Mouse (Mus musculus): ENCODE results near the gene Bdkrb2.
A peak's percentile ranks its signal among the peaks of the same experiment; 100 is the strongest.

Gene Bdkrb2

DNA sequence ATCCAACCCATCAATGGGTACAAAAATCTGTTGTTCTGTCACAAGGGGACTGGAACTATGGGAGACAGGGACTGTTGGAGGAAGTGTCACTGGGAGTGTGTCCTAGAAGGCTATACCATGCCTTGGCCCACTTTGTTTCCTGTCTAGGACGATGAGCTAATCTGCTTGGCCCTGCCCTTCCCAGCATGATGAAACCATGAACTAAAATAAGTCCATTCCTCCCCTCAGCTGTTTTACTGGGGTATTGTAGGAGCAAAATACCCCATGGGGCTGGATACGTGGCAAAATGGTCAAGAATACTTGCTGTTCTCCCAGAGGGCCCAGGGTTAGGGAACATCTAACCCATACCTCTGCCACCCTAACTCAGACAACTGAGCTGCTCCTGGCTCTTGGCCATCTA, 15.0 kb upstream of the Bdkrb2 start:
- DNase-seq = no peak

DNA sequence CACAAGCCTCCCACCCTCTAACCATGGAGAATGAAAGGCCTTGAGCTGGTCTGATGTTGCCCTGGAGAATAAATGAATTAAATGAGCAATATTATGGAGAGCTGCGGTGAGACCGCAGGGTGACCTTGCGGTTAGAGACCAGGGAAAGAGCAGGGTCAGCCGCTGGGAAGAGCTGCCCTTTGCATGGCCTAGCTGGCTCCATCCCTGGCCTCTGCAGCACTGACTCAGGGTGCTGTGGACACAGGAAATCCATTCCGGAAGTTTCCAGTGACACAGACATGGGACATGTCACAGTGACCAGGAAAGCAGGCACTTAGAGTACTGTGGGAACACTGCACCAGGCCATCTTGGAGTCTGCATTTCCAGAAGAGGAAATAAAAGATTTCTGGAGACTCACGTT, 14.1 kb upstream of the Bdkrb2 start:
- peak; percentile 62 for DNase-seq

DNA sequence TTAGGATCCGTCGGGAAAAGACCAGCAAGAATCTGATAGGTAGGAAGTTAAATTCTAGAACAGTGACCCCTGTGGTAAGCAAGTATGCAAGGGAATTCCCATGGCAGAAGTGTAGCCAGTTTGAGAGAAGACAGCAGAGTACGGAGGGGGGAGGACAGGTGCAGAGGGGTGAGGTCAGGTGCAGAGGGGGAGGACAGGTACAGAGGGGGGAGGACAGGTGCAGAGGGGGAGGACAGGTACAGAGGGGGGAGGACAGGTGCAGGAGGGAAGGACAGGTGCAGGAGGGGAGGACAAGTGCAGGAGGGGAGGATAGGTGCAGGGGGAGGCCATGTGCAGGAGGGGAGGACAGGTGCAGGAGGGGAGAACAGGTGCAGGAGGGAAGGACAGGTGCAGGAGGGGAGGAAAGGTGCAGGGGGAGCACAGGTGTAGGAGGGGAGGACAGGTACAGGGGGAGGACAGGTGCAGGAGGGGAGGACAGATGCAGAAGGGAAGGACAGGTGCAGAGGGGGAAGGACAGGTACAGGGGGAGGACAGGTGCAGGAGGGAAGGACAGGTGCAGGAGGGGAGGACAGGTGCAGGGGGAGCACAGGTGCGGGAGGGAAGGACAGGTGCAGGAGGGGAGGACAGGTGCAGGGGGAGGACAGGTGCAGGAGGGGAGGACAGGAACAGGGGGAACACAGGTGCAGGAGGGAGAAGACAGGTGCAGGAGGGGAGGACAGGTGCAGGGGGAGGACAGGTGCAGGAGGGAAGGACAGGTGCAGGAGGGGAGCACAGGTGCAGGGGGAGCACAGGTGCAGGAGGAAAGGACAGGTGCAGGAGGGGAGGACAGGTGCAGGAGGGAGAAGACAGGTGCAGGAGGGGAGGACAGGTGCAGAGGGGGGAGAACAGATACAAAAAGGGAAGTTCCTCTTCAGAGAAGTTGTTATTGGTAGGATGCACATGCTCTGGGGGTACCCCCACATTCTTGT, 12.9 kb upstream of the Bdkrb2 start:
- no peak for DNase-seq

DNA sequence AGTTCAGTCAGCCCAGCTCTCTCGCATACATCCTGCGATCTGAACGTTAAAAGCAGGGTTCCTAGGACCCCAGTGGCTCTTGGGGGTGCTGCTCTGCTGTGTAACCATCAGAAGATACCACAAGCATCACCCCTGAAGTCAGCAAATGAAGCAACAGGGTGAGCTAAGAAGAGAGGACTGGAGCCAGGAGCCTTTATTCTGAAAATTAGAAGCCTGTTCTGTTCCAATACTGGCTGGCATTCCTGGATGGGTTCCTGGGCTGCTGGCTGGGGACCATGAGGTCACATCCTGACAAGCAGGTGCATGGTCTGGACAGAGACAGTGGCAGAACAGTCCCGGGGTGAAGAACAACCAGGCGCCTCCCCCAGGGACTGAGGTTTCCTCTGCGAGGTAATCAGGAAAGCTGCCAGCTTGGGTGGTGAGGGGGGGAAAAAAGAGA, 11.5 kb upstream of the Bdkrb2 start:
- DNase-seq = no peak

DNA sequence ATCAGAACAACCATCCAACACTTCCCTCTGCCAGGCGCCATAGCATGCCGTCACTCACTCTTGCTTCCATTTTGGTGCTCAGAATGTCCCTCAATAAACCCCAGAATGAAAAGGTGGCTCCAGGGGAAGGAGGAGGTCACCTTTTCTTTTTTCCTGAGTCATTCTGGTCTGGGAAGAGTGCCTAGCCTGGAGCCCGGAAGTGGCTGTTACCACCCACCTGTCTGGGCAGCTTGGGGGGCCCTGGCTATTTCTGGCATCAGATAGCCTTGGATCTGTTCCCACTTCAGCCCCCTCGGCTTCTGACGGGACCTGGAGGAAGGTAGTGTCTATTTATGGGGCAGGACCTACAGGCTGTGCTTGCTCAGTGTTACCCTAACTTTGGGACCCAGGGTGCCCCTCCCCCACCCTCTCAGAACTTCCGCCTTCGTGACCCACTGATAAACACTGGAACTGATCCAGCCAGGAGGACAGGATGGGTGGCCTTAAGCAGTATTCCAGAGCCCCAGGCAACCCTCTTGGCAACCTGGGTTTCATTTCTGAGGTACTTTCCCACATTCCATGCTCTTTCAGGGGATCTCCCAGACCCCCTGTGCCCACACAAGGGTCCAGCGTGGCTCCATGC, 8.8 kb upstream of the Bdkrb2 start:
- peak; percentile 46 for DNase-seq

DNA sequence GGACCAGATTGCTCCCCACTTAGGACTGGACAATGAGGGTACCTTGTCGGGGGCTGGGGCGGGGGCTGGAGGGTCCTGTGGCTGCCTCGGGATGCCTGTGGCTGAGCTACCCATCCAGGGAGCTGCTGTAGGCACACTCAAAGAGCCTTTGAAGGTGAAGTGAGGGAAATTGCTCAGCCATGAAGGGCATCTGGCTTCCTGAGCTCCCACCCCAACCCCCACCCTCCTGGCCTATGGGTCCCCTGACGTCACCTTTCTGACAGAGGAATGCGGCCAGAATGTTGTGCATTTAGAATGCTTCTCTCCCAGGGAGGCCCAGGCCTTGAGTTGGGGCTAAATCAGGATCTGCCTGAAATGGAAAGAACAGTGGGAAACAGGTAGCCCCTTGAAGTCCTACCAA, 7.9 kb upstream of the Bdkrb2 start:
- peak; percentile 55 for DNase-seq

DNA sequence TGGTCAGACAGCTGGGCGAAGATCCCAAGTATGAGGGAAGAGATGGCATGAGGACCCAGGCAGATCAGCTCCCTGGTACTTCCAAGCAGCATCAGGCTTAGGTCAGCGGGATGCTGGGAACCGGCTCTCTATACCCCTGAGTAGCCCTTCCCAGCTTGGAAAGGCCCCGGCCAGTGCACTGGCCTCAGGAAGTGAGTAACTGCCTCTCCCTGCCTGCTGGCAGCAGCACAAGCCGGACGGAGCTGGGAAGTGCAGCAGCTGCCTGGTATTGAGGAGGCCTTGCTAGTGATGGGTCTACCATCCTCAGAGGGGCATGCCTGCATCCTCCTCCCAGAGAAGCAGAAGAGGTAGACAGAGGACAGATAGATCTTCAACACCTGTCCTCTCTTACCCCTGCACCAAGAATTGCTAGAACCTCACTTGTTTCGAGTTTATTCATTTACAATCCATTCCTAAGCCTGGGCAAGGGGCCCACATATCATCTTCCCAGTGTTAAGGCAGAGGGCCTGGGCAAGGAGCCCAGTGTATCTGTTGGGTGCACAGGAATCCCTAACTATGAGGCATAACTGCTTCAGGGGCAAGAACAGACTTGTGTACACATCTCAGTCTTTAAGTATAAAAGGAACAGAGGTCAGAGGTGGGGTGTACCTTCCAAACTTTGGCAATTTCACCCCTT, 5.6 kb upstream of the Bdkrb2 start:
- DNase-seq = peak; percentile 50

DNA sequence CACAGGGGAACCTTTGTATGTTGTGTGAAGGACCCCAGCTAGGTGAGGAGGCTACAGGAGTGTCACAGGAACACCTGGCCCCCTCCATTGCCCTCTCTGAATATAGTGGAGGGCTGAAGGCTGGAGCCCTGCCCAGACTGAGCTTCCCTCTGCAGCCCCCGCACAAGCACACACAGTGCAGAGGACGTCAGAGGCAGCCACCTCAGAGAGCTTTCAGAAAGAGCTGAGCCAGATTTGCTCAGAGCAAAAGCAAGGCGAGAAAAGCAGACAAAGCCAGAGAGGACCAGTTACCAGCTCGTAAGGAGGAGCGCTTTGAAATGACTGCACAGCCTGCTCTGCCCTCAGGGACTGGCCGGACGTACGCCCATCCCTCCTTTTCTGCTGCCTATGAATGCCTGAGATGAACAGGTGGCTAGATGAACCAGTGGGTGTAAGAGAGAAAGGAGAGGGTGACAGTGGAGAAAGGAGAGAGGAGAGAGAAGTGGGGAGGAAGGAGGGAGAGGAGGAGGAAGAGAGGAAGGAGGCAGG, 2.0 kb upstream of the Bdkrb2 start:
- no peak for DNase-seq

DNA sequence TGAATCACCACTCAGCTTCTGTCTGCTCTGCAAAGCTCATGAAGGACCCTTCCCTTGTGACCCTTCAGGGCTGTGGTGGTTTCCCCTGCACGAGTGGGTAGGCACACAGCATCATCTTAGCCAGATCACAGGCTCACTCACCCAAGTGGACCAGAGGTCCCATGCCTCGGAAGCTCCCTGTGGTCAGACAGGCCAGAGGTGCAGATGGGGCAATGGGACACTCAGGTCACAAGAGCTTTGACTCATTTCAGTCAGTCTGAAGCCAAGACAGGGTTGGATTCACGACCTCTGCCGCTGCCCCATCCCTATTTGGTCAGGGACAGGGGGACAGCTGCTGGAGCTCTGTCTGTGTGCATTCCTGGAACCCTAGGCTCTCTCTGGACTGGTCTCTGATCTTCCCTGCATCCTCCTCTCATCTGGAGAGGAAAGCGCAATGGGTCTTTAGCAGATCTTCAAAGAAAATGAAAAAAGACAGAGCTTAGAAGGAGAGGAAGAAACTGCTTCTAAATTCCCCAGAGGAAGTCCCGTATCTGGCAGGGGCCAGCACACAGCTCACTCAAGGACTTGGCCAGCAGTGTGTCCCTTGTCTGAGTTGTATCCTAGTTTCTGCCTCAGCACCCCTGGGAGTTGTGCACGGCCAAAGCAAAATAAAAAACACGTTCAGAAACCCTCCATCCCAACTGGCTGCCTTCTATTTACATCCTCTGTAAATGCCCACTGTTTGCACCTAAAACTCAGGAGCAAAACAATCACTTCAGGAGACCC, 788 bp upstream of the Bdkrb2 start:
- no peak for DNase-seq

DNA sequence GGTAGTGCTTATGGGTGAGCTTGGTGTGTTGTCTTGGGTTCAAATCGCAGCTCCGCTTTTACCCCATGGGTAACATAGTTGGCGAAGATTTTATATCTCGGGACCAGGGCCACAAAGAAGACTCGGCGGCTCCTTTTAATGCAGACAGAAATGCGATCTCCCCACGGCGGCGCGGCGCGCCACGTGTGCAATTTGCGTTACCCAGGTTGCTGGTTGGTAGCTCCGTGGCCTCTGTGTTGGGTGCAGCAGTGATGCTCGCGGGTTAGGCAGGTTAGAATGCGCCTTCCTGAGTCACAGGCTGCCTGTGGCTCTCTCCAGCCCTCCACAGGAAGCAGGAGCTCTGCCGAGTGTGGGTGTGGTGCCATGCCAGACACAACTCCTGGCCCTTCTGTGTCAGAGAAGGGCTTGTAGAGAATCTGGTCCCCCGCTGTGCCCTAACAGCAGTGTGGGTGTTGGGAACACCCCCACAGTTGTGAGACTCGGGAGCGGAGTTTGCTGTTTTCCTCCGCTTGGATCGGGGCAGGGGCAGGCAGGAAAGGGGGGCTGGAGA, 775 bp downstream of the Bdkrb2 start:
- DNase-seq = no peak

DNA sequence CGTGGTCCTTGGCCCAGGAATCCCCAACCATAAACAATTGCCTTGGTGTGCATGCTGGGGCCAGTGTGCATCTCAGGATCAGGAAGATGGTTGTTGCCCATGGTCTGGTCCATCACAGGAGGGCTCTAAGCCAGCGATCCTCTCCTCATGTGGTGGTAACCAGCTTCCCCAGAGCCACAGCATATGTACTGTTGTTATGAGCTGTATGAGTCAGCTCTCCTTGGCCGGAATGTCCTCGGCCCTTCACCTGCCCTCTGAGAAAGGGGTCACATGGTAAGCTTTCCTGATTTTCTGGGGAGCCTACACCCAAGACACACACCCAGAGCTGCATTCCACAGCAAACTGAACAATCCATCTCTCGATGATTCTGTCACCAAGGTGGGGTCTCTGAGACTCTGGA, 2.2 kb downstream of the Bdkrb2 start:
- no peak for DNase-seq

DNA sequence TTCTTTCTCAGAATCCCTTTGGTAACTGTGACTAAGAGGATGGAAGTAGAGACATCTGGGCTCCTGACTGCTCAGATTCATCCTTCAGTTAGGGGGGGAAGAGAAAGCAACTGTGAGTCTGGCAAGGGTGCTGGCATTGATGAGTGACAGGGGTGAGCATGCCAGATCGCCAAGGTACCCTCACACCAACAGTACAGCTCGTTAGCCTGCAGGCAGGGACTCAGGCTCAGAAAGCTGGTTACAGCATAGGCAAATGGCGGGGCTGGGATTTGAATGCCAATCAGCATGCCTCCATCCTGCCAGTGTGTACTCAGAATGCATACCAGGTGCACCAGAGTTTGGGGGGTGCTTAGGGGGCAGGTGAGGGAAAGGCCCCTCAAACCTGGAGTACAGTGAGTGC, 8.8 kb downstream of the Bdkrb2 start:
- DNase-seq = no peak

DNA sequence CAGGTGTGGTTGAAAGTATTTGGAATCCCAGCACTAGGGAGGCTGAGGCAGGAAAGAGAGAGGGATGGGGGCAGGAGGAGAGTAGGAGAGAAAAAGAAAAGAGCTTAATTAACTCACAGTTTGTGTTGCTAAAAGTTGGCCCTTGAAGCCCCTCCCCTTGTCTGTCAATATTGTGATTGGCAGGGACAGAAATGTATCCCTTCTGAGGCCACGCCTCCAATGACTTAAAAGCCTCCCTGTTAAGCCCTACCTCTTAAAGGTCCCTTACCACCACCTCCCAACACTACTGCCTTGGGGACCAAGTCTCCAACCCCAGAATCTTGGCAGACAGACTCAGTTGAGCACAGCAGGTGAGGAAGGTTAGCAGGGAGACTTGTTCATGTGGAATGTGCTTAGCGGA, 9.6 kb downstream of the Bdkrb2 start:
- DNase-seq = no peak

DNA sequence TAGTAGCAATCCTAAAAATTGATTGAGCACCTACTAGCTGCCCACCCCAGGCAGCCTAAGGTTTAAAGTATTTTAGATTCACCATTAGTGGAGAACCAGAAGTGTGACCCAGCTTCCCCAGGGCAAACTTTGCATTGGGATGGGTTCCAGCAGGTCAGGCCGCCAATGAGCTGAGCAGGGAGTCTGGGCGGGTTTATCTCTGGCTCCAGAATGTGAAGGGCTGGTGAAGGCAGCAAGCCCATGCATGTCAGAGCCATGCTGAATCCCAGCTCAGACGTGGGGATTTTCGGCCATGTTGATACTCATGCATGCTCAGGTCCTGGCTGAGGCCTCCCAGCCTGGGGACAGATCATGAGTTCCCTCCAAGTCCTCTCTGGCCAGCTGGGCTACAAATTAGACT, 11.3 kb downstream of the Bdkrb2 start:
- no peak for DNase-seq

DNA sequence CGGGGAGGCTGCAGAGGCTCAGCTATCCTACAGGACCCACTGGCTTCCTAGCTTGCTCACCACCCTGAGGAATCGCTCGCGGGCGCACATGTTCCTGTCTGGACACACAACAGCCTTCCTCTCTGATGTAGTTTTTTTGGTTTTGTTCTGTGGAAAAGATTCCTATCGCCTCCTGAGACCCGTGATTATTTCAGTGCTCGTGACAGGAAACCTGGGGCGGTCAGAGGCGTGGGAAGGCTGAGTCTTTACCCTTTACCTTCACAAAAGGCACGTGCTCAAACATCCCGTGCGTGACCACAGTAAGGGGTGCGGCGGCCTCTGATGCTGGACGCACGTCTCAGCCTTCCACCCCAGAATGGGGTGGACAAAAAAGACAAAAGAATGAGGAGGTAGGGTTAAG, 17.5 kb downstream of the Bdkrb2 start:
- no peak for DNase-seq

DNA sequence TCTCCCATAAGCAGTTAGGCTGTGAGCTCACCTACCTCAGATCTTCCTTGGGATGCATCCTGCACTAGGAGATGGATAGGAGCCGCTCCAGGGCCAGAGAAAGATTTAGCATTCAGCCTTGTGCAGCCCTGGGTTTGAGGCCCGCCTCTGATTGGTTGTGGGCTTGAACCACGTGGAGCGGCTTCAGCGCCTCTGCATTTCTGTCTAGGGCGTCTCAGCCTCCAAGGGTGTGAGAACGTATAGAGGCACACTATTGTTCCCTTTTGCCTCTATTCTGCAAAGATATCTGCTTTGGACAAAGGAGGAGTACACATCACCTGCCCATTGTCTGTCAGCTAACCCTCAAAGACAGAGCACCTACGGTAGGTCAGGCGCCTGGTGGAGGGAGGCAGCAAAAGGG, 19.5 kb downstream of the Bdkrb2 start:
- no peak for DNase-seq

DNA sequence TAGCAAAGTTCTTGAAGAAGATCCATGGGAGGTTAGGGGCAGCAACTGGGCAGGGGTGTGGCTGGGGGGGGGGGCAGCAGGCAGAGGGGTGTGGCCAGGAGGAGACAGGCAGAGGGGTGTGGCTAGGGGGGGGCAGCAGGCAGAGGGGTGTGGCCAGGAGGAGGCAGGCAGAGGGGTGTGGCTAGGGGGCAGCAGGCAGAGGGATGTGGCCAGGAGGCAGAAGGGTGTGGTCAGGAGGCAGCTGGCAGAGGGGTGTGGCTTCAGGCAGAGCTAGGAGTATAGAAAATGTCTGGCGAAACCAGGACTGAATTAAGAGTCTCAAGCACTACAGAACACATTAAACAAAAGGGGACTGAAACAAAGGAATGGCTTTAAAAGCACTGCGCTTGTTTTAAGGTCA, 20.5 kb downstream of the Bdkrb2 start:
- no peak for DNase-seq

DNA sequence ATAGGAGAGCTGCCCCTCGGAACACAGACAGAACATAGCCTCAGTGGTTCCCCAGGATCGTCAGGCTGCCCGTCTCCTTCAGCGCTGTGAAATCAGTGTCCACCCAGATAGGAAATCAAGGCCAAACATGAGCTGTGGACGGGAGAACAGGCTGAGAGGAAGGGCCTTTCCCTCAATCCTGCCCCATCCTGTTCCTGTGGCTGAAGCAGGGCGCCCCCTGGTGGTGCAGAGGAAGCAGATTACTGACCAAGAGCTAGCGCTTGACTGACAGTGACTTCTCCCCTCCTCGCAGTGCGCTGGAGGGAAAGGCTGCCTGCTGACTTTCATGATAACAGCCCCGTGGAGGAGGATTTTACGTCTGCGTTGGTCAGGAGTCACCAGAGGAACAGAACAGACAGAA, 21.8 kb downstream of the Bdkrb2 start:
- DNase-seq = peak; percentile 66

DNA sequence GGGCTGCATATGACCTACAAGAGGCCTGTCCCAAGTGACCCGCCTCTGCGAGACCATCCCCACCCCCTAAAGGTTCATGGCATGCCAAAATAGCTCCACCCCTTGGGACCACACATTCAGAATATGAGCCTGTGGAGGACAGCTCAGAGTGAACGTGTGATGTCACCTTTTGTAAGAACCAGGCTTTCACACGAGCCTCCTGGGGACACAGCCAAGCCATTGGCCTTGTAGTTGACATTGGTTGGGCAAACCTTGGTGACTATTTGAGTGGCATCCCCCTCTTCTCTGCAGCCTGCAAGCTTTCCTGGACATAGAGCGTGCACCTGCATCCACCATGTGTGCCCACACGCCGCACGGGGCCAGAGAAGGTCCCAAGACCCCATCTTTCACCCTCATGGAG, 24.5 kb downstream of the Bdkrb2 start:
- no peak for DNase-seq

DNA sequence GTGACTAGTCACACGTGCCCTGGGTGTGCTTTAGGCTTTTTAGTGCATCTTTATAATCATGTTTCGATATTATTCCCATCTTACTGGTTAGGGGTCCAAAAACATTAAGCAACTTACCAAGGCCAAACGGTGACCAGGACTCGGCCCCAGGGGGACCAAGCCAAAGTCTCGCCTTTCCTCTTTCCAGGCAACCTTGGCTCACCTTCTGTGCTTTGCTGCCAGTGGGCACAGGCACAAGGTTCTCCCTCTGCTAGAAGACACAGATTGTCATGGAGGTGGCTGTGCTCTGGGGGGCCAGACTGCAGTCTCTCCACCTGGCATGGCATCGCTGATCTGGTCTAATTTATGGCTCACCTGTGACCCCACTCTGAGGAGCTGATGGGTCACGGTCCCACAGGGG, 27.8 kb downstream of the Bdkrb2 start:
- DNase-seq = no peak

DNA sequence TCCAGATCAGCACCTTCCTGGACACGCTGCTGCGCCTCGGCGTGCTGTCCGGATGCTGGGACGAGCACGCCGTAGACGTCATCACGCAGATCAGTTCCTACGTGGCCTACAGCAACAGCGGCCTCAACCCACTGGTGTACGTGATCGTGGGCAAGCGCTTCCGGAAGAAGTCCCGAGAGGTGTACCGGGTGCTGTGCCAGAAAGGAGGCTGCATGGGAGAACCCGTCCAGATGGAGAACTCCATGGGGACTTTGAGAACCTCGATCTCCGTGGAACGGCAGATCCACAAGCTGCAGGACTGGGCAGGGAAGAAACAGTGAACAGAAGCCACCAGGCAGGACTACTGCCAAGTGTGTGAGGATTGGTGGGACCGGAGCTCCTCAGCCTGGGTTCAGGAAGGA, 29.3 kb downstream of the Bdkrb2 start:
- DNase-seq = no peak

DNA sequence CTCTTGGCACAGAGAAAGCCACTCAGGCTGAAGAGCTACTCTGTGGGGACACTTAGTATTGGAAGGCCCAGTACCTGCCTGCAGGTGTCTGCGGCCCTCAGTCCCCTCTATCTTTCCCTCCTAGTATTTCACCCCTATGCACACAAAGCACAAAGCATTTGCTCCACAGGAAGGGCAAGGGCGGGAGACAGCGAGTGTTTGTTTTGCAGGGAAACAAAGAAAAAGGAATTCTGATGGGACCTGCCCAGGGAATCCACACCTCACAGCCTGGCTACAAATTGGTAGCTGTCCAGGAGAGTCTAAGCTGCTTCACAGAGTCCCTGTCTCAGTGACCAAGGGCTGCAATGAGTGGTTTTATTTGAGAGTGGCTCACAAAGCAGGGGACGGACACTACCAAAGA, 30.4 kb downstream of the Bdkrb2 start:
- DNase-seq = no peak

DNA sequence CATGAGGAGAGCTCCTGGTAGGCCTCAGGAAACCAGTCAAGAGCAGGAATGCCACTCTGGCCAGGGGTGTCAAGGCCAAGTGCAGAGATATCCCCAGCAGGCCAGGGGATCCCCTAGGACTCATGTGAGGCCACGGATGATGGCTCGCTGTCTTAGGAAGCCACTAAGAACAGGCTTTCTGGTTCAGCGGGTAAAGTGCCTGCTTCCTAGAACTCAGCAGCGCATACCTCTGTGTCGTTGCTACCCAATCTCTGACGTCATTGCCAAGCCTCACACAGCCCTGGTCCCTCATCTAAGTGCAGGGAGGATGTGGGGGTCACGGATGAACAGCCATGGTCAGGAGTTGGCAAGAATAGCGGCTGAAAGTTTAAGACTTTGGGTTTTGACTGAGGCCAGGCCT, 34.1 kb downstream of the Bdkrb2 start:
- DNase-seq = no peak

All from kidney, adult 9 months (tissue).